Mouse (Mus musculus) lung, adult 10 weeks (tissue): Measurements from ENCODE around the gene Ern2. TPM values are rescaled to one million over a fixed set of nuclear protein-coding genes. Genes with fewer than 3 reads are reported as not detected.

ENCODE experiments used
- polyA plus RNA-seq: library from polyadenylated mRNA; stranded (reverse); fragments of 350-450 nt; fragmentation: Illumina TruSeq; extraction: RNeasy Lipid Tissue Mini Kit (QIAGEN cat#74804); gene quantifications from one replicate; pipeline ENCODE4 v1.2.3, GENCODE M21; 2014; ENCODE audit warnings: low read depth, low replicate concordance; ENCODE audit not compliant: insufficient read depth

The Ern2 gene
- polyA plus RNA-seq = 0.12 TPM

DNA sequence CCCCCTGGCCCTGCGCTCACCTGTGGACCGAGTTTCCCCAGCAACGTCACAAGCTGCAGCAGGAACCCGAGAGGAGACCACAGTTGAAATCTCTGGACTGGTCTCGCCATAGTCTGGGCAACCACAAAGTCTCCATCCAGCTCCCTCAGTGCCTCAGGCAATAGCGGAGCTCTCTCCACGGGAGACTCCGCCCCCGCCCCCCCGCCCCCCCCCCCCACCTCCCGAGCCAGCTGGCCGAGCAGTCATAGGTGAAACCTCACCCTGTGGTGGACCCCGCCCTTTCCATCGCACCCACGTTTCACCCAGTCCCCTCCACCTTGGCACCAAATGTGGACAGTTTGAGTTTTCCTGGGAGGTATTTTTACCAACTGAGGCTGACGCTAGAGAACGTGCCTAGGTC lies at the start of gene Ern2:
Gene Ern2 (minus strand): TSS at position 165 of the 400 bp plus-strand sequence.

DNA sequence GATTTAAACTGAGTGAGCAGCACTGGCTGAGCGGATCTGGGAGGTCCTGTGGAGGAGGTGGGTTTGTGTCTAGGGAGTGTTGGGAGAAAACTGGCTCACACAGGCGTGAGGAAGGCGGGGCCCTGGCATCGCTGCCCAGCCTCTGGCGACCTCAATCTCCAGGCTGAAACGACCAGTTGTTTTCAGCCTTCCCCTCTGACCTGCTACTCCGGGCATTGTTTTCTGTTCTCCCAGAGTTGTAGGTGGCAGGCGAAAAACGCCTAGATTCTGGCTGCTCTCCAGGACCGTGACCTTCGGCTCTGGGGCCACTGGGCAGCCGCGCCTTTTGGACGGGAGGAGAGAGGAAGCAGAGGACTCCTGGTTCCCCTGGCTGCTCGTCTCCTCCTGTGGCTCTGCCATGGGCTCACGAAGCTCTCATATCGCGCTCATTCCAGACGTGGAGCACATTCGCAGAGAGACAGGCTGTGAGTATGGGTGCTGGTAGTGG lies 33.4 kb upstream of the Ern2 start, which contains the start of gene Chp2:
Gene Chp2 (plus strand): TSS at position 182 of the 487 bp plus-strand sequence.

DNA sequence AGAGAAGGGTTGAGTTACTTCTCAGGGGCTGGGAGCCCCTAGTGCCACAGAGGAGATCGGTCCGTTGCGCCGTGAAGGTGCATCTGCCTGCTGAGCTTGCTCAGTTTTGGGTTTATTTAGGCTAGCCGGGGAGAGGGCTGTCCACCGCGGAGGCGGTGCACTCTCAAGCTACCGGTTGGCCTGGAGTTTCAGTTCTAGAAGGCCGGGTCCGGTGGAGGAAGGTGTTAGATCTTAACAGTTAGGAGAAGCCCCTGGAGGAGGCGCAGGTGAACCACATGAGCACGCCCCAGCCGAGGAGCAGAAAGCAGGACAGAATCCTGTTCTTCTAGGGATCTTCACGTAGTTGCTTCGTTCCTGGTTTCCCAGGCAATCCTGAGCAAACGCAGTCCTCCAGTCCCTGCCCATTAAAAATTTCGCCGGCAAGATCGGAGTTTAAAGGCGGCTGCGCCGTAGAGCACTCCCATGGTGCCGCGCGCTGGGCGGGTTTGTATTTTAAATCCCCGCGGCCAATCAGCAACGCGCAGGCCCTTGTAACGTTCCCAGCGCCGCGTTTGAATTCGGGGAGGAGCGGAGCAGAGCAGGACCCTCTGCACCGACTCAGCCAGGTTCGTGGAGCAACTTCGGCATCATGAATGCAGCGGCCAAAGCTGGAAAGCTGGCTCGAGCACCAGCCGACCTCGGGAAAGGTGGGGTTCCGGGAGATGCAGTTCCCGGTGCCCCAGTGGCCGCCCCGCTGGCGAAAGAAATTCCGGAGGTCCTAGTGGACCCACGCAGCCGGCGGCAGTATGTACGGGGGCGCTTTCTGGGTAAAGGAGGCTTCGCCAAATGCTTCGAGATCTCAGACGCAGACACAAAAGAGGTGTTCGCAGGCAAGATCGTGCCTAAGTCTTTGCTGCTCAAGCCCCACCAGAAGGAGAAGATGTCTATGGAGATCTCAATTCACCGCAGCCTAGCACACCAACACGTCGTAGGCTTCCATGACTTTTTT lies 26.8 kb downstream of the Ern2 start, which contains the start of gene Plk1:
Gene Plk1 (plus strand): TSS at position 525 of the 988 bp plus-strand sequence.

DNA sequence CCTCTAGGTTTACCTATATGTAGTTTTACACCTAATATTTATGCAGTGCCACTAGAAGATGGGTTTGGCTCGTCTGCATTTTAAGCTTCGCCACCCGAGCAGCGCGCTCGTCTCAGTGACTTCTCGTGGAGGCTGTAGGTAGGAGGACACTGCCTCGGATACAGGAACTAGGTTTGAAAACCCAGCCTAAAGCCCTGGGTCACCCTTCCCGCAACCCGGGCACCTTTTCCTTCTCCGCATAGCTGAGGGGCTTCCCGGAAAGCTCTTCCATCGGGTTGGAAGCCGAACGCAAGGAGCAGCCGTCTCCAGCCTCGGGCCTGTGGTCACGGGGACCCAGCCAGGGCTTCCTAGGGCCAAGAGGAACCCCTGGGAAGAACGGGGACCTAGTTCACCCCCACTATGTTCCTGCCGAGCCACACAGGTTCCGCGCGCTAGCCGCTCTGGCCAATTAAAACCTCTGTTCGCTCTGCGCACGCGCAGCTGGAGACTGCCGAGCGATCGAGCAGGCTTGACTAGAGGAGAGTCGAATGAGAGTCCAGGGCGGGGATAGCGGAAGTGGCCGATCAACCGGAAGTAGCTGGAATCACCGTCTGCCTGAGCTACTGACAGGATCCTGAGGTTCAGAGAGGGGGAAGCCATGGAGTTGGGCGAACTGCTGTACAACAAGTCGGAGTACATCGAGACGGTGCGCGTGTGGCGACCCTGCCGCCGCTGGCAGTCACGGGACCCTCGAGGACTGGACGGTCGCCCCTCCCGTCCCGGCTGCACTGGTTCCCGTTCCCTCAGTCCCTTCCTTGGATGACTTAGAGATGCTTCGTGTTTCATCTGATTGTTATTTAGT lies 53.3 kb downstream of the Ern2 start, which contains the start of the genes Palb2 and Dctn5:
Gene Palb2 (minus strand): TSS at position 489 of the 841 bp plus-strand sequence.
Gene Dctn5 (plus strand): TSS at position 545 of the 841 bp plus-strand sequence.

Other genes with a start within 250 kb of the Ern2 start
- 15.9 TPM for gene Cog7, start 204.5 kb downstream of the Ern2 start, polyA plus RNA-seq
- 12.0 TPM for gene Gga2, start 165.0 kb downstream of the Ern2 start, polyA plus RNA-seq
- 11.4 TPM for gene Ubfd1, start 119.0 kb downstream of the Ern2 start, polyA plus RNA-seq
- gene Ears2, start 118.9 kb downstream of the Ern2 start, polyA plus RNA-seq = 4.4 TPM
- gene Ndufab1, start 84.3 kb downstream of the Ern2 start, polyA plus RNA-seq = 201 TPM
- 0.93 TPM for gene Palb2, start 53.2 kb downstream of the Ern2 start, polyA plus RNA-seq
- gene Dctn5, start 53.2 kb downstream of the Ern2 start, polyA plus RNA-seq = 52.9 TPM
- 0.77 TPM for gene Plk1, start 26.8 kb downstream of the Ern2 start, polyA plus RNA-seq
- gene Chp2, start 33.3 kb upstream of the Ern2 start, polyA plus RNA-seq = 2.6 TPM
- 12.1 TPM for gene Prkcb, start 102.5 kb upstream of the Ern2 start, polyA plus RNA-seq